Mouse (Mus musculus) B cell, adult 2 months (primary cell): ENCODE results near the gene Mnd1.

Experiments used
- DNase-seq, 2 experiments: peaks; one replicate each; pipeline ENCODE4 v3.0.0; 2022

Gene Mnd1

GRCm38 (mm10) chr3:84157559-84158350 is 2.2 kb upstream of the Mnd1 start:
- no peak for DNase-seq

GRCm38 (mm10) chr3:84157011-84157410 is 1.4 kb upstream of the Mnd1 start:
- DNase-seq, result no peak

- no peak for DNase-seq
These were observed 519 bp upstream of the Mnd1 start for GRCm38 (mm10) chr3:84156105-84156504.

GRCm38 (mm10) chr3:84155146-84155545 is 440 bp downstream of the Mnd1 start:
- no peak for DNase-seq

- no peak for DNase-seq
These were observed 855 bp downstream of the Mnd1 start for GRCm38 (mm10) chr3:84154721-84155141.

GRCm38 (mm10) chr3:84149831-84150230 is 5.8 kb downstream of the Mnd1 start:
- DNase-seq, result no peak

GRCm38 (mm10) chr3:84140947-84141346 is 14.6 kb downstream of the Mnd1 start:
- no peak for DNase-seq

- DNase-seq, result no peak
These were observed 19.1 kb downstream of the Mnd1 start for GRCm38 (mm10) chr3:84136509-84136908.

- no peak for DNase-seq
These were observed 19.7 kb downstream of the Mnd1 start for GRCm38 (mm10) chr3:84135933-84136332.

- DNase-seq, result no peak
These were observed 20.2 kb downstream of the Mnd1 start for GRCm38 (mm10) chr3:84135387-84135786.

- no peak for DNase-seq
These were observed 24.2 kb downstream of the Mnd1 start for GRCm38 (mm10) chr3:84131369-84131768.

GRCm38 (mm10) chr3:84130776-84131175 is 24.8 kb downstream of the Mnd1 start:
- no peak for DNase-seq

GRCm38 (mm10) chr3:84128871-84129870 is 26.4 kb downstream of the Mnd1 start:
- DNase-seq, result peak; percentile 10 to 17

- DNase-seq, result no peak
These were observed 28.2 kb downstream of the Mnd1 start for GRCm38 (mm10) chr3:84127431-84127830.

GRCm38 (mm10) chr3:84126721-84127120 is 28.9 kb downstream of the Mnd1 start:
- DNase-seq, result peak; percentile 40 to 52

- peak; percentile 25 to 29 for DNase-seq
These were observed 29.8 kb downstream of the Mnd1 start for GRCm38 (mm10) chr3:84125704-84126289.

GRCm38 (mm10) chr3:84123461-84123860 is 32.1 kb downstream of the Mnd1 start:
- peak; percentile 70 to 73 for DNase-seq

- DNase-seq, result no peak
These were observed 36.9 kb downstream of the Mnd1 start for GRCm38 (mm10) chr3:84118718-84119117.

GRCm38 (mm10) chr3:84118178-84118577 is 37.4 kb downstream of the Mnd1 start:
- DNase-seq, result no peak

GRCm38 (mm10) chr3:84108614-84109013 is 47.0 kb downstream of the Mnd1 start:
- DNase-seq, result no peak

GRCm38 (mm10) chr3:84106106-84106505 is 49.5 kb downstream of the Mnd1 start:
- DNase-seq, result no peak

- no peak for DNase-seq
These were observed 52.0 kb downstream of the Mnd1 start for GRCm38 (mm10) chr3:84103536-84103935.

- DNase-seq, result no peak
These were observed 62.7 kb downstream of the Mnd1 start for GRCm38 (mm10) chr3:84092875-84093274.
